Mouse (Mus musculus) retina, postnatal 7 days (tissue): ENCODE data around the gene Pdlim5.

Experiments
- DNase-seq: peaks from one replicate; pipeline ENCODE4 v3.0.0-alpha.2; 2012; ENCODE audit warnings: low read depth, low spot score

Gene Pdlim5

GRCm38 (mm10) chr3:142394796-142395508, 544 bp downstream of the Pdlim5 start:
- DNase-seq: peak; percentile 4

GRCm38 (mm10) chr3:142394000-142394411, 1.5 kb downstream of the Pdlim5 start:
- no peak for DNase-seq

GRCm38 (mm10) chr3:142391531-142391930, 4.0 kb downstream of the Pdlim5 start:
- no peak for DNase-seq

- DNase-seq: no peak
These were observed 5.2 kb downstream of the Pdlim5 start for GRCm38 (mm10) chr3:142390288-142390687.

- no peak for DNase-seq
These were observed 7.3 kb downstream of the Pdlim5 start for GRCm38 (mm10) chr3:142388189-142388588.

GRCm38 (mm10) chr3:142386505-142386904, 9.0 kb downstream of the Pdlim5 start:
- DNase-seq: no peak

GRCm38 (mm10) chr3:142385690-142386089, 9.8 kb downstream of the Pdlim5 start:
- DNase-seq: no peak

GRCm38 (mm10) chr3:142376638-142377037, 18.9 kb downstream of the Pdlim5 start:
- DNase-seq: no peak

- DNase-seq: no peak
These were observed 20.4 kb downstream of the Pdlim5 start for GRCm38 (mm10) chr3:142375106-142375505.

GRCm38 (mm10) chr3:142372465-142373147, 22.9 kb downstream of the Pdlim5 start:
- no peak for DNase-seq

GRCm38 (mm10) chr3:142368411-142368810, 27.1 kb downstream of the Pdlim5 start:
- DNase-seq: no peak

- DNase-seq: no peak
These were observed 33.4 kb downstream of the Pdlim5 start for GRCm38 (mm10) chr3:142362092-142362491.

GRCm38 (mm10) chr3:142358951-142359350, 36.5 kb downstream of the Pdlim5 start:
- DNase-seq: no peak

- no peak for DNase-seq
These were observed 38.8 kb downstream of the Pdlim5 start for GRCm38 (mm10) chr3:142356661-142357060.

GRCm38 (mm10) chr3:142353218-142353617, 42.3 kb downstream of the Pdlim5 start:
- no peak for DNase-seq

- no peak for DNase-seq
These were observed 45.0 kb downstream of the Pdlim5 start for GRCm38 (mm10) chr3:142350513-142350912.

GRCm38 (mm10) chr3:142348816-142349631, 46.5 kb downstream of the Pdlim5 start:
- no peak for DNase-seq

GRCm38 (mm10) chr3:142346261-142346660, 49.2 kb downstream of the Pdlim5 start:
- no peak for DNase-seq

- DNase-seq: no peak
These were observed 50.0 kb downstream of the Pdlim5 start for GRCm38 (mm10) chr3:142345235-142346125.

GRCm38 (mm10) chr3:142343786-142344185, 51.7 kb downstream of the Pdlim5 start:
- DNase-seq: no peak

GRCm38 (mm10) chr3:142340701-142341100, 54.8 kb downstream of the Pdlim5 start:
- no peak for DNase-seq
